Mouse (Mus musculus) embryo, embryonic 9.5 days (tissue): ENCODE data around the gene Cep290.

Experiments
- DNase-seq: peaks from one replicate; pipeline ENCODE4 v3.0.0-alpha.2; 2017; ENCODE audit errors: extremely low spot score

The Cep290 gene

DNA sequence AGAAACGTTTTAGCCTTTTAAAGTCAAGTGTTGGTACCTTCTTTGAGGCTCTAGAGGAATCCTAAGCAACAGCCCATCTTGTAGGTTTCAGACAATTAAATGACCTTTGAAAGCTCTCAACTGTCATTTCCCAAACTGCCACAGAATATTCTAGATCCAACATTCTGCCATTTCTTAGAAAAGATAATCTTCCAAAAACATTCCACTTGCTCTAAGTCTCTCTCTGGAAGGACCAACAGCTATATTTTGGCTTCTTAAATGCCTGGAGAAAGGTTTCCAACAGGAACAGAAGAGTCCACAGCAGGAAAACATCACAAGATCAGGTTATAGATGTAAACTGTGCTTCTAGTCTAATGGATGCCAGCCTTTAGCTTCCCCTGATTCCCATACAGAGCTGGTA is 103.0 kb downstream of the Cep290 start, which contains the start of the genes 4930430F08Rik and 1700017N19Rik:
Gene 4930430F08Rik, minus strand, starts transcription at position 101 of the 400 bp plus-strand sequence.
Gene 1700017N19Rik, plus strand, starts transcription at position 162 of the 400 bp plus-strand sequence.
- DNase-seq, result no peak

DNA sequence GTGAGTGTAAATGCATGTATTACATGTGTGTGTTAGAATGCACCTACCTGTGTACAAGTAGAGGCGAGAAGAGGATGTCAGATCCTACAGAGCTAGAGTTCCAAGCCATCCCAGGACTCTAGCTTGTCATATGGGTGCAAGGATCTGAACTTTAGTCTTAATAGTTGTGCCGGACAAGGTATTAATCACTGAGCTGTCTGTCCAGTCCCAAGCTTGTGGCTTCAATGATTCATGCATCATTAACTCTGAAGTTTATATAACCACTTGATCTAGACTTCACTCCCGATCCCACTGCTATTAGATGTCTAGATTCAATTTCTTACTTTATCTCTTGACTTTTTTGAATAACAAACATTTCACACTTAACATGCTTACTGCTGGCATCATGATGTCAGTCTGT is 111.0 kb downstream of the Cep290 start:
- DNase-seq, result no peak

DNA sequence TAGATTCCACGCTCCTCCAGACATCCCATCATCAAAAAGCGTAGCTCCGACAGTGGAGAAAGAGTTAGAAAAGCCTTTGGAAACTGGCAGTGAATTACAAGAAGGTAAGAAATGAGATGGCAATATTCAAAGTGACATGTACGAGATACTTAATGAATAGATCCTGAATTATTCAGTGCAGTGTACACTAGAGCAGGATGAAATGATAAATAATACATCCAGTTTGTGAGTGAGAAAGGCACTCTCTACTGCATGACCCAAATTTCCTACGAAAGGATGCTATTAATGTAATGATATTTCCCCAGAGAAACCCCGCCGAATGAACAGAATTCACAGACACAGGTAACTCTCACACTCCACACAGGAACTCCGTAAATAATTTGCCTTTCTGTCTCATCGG is 116.2 kb downstream of the Cep290 start:
- DNase-seq, result no peak

DNA sequence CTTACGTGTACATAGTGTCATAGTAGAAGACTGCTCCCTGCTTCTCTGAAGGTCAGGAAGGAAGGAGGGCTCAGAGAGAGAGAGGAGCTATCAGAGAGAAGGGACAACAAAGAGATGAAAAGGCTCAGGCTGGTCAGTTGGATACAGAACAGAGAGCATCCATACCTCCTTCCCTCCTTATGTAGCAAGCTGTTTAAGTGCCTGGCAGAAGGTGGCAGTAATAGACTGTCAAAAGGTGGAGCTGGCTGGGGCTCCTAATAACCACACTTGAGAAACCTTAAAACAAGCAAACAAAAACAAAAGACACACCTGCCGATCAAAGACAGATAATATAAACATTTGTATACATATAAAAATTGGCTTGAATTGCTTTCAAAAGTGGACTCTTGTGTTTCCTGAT is 116.9 kb downstream of the Cep290 start:
- peak; percentile 8 for DNase-seq

DNA sequence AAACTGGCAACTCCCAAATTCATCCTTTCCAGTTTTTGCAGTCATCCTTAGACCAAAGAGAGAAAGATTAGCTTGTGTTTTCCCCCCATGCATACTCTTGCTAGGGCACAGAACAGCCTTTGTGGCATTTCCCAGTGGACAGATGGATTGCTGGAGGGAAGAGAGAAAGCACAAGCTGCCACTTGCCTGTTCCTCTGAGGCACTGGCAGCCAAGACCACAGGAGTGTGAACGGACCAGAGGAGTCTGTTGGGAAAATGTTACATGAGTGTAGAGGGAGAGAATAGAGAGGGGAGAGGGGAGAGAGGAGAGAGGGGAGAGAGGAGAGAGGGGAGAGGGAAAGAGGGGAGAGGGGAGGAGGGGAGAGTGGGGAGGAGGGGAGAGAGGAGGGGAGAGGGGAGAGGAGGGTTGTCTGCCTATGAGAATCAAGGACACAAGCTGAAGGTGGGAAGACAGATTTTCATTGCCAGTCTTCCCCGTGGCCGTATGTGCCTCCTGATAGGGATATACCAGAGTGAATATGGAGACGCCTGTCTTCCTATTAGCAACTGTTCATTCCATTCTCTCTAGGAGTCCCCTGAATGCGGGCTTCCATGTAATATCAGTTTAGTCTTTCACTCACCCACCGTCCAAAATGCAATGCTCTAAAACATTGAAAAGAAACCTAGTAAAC is 130.0 kb downstream of the Cep290 start:
- no peak for DNase-seq

DNA sequence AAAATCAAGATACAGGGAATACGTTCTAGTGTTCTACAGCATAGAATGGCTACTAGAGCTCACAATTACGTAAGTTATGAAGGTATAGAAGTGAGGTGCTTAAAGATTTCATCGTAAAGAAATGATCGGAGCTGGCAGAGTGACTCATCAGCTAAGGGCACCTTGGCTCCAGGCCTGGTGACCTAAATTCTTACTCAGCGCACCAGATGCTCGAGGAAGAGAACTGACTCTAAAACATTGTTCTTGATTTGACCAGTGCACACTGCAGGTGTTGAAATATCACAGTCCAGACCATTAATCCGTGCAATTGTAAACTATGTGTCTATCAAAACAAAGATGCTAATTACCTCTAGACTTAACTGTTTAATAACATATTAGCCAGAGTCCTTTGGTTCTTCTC is 132.1 kb downstream of the Cep290 start:
- no peak for DNase-seq

DNA sequence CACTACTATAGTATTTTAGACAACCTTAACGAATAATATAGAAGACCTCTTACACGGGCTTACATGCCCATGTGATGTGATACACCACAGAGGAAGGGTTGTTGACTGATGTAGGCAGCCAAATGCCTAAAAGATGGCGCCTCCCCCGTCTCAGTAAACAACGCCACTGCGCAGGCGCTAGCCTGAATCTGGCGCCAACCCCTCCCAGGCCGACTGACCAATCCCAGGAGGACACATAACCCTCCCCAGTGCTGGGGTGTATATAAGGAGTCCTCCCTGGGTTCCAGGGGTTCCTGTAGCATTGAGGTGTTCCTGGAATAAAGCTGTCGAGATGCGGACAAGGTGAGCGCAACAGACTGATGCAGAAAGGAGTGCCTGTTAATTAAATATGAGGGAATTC is 132.7 kb downstream of the Cep290 start:
- DNase-seq, result no peak

DNA sequence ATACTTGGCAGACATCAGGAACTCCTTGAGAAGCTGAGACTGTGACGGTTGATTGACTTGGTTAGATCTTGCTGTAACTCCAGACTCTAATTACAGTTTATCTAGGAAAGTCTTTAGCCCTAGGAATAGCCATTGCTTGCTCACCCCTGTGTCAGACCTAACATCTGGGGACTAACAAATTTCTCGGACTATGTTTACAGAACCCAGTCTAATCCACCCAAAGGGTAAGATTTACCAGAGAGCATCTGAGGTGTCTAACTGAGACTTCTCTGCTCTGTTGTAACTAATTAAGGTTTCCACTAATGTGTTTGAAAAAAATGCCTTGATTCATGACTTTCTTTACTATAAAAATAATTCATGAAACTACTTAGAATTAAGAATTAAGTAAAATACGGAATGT is 135.1 kb downstream of the Cep290 start:
- no peak for DNase-seq
